Mouse (Mus musculus) forebrain, embryonic 14.5 days (tissue): ENCODE measurements around the gene Gm3448. TPM values are rescaled to one million over a fixed set of nuclear protein-coding genes. Genes with fewer than 3 reads are reported as not detected.
"Not testable (repeated sequence)": the region's sequence is repeated elsewhere in the genome, so short reads cannot be mapped to it uniquely, and the experiment has no call there.

Experiments used
- ATAC-seq: fragments of 200-750 bp; cut with Nextera tagmentation; 2 replicates; pipeline ENCODE4 v1.8.0; 2017; ENCODE audit warnings: mild to moderate bottlenecking, moderate library complexity
- DNase-seq: peaks from one replicate; pipeline ENCODE4 v3.0.0-alpha.2; 2015; ENCODE audit warnings: low spot score
- H3K27ac ChIP-seq: fragments of 300-500 bp; sonication (generic); 2 replicates; pipeline ENCODE4 v1.5.1; 2014; ENCODE audit warnings: low read depth, mild to moderate bottlenecking, control low read depth, low read length, moderate library complexity
- H3K27me3 ChIP-seq: fragments of 300-500 bp; sonication (generic); replicated peaks from 2 replicates; pipeline ENCODE4 v1.6.1; 2014; ENCODE audit warnings: low read length, control low read depth, mixed read lengths; ENCODE audit not compliant: control insufficient read depth, insufficient read depth
- H3K36me3 ChIP-seq: fragments of 300-500 bp; sonication (generic); 2 replicates; pipeline ENCODE4 v1.6.1; 2014; ENCODE audit warnings: low read length, control low read depth; ENCODE audit not compliant: control insufficient read depth, insufficient read depth
- H3K4me1 ChIP-seq: fragments of 300-500 bp; sonication (generic); 2 replicates; pipeline ENCODE4 v1.6.1; 2014; ENCODE audit warnings: antibody characterized with exemption, low read length, control low read depth; ENCODE audit not compliant: control insufficient read depth, insufficient read depth
- H3K4me2 ChIP-seq: fragments of 300-500 bp; sonication (generic); 2 replicates; pipeline ENCODE4 v1.6.1; 2014; ENCODE audit warnings: mild to moderate bottlenecking, control low read depth, low read length
- H3K4me3 ChIP-seq: fragments of 300-500 bp; sonication (generic); 2 replicates; pipeline ENCODE4 v1.5.1; 2014; ENCODE audit warnings: low read depth, low read length, control low read depth
- H3K9ac ChIP-seq: fragments of 300-500 bp; sonication (generic); 2 replicates; pipeline ENCODE4 v1.6.1; 2014; ENCODE audit warnings: mild to moderate bottlenecking, low read length, control low read depth, moderate library complexity
- H3K9me3 ChIP-seq: fragments of 300-500 bp; sonication (generic); replicated peaks from 2 replicates; pipeline ENCODE4 v1.6.1; 2016; ENCODE audit warnings: low read length, control low read depth, mixed read lengths; ENCODE audit not compliant: control insufficient read depth
- WGBS: fragments of 180-500 bp; shearing (Covaris S2); extraction: QIAGEN DNeasy Blood & Tissue Kit; methylation state at CpG from one replicate; pipeline ENCODE4 v1.1.7; 2014; 5-methylcytosine and 5-hydroxymethylcytosine counted together
- polyA plus RNA-seq: library from polyadenylated mRNA; unstranded; fragments of >200 nt; fragmentation: Nextera tagmentation; extraction: Ambion mirVana; gene quantifications from 2 replicates; pipeline ENCODE4 v1.2.1, GENCODE M21; 2014

Gm3448 gene
- 2.8 and 4.2 TPM in 2 replicates for polyA plus RNA-seq

GRCm38 (mm10) chr17:15041175-15041729, at the start of gene Gm3448, which contains the start of the genes Ermard and Tcte3:
Gene Gm3448 (minus strand): TSS chr17:15041537.
Gene Ermard (plus strand): TSS chr17:15041208.
Gene Tcte3 (minus strand): TSS chr17:15041488.
- DNase-seq, H3K4me3 ChIP-seq, H3K9ac ChIP-seq, H3K9me3 ChIP-seq, H3K4me2 ChIP-seq, H3K36me3 ChIP-seq, H3K4me1 ChIP-seq, H3K27ac ChIP-seq, H3K27me3 ChIP-seq: not testable (repeated sequence)
- WGBS: 0% methylated on average over 8 of the region's 56 CpGs
- ATAC-seq: peak; percentile 98

DNA sequence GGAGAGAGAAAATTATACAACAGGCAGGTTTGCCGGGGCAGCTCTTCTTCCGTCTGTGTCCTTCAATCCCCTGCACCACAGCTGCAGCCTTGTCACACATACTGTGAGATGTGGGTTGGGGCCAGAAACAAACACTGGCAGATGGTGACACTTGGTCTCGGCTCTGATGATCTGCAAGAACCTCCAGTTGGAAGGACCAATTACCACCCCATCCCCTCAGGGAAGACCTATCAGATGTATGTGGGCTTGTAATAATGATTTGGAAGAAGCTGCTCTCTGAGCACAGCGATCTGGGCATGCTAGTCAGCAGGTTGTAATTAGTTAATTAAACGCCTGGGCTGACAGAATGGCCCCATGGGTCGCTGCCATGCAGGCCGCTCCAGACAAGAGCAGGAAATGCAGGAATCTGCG, 47.3 kb upstream of the Gm3448 start:
- no peak overlapping the region for H3K4me3 ChIP-seq
- no peaks in the 10 kb centered on the region for H3K27me3 ChIP-seq
- H3K9ac ChIP-seq: 0 out of 2 replicates have a peak overlapping the region, but pooled peaks have one; percentile 13
- 15% methylated on average over 8 of the region's 8 CpGs for WGBS
- DNase-seq: peak; percentile 78
- no peaks in the 10 kb centered on the region for H3K9me3 ChIP-seq
- 0 out of 2 replicates have a peak overlapping the region, but pooled peaks have one; percentile 16 for H3K4me2 ChIP-seq
- ATAC-seq: peak; percentile 82
- H3K36me3 ChIP-seq: no peaks in the 10 kb centered on the region
- H3K27ac ChIP-seq: peak overlapping the region; percentile 48; the same call in 1 of the 2 replicates
- H3K4me1 ChIP-seq: peaks cover 12% of the 10 kb centered on the region

DNA sequence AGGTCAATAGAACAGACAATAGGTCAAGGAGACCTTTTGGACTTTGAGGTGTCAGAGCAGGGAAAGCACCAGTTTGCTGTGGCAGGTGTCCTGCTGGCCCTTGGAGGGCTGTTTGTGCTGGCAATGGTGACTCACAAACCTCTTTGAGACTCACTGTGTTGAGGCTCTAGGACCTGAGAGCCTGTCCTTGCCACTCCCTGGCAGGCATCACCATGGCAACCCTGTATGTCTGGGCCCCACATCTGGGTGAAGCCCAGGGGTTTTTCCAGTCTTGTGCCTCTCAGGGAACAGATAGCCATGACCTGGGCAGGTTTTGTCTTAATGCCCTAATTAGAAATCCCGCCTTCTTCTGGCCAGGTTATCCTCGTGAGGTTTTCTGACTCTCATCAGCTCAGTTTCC, 46.8 kb upstream of the Gm3448 start:
- Histone ChIP-seq H3K4me3 (no peak overlapping the region), H3K4me2 (no peak overlapping the region), H3K36me3 (no peaks in the 10 kb centered on the region), H3K9me3 (no peaks in the 10 kb centered on the region), H3K27ac (peak overlapping the region; percentile 48; the same call in 1 of the 2 replicates), H3K9ac (0 out of 2 replicates have a peak overlapping the region, but pooled peaks have one; percentile 13), H3K4me1 (peaks cover 12% of the 10 kb centered on the region), H3K27me3 (no peaks in the 10 kb centered on the region)
- DNase-seq (peak; percentile 25), ATAC-seq (peak; percentile 54)
- WGBS: 23% methylated on average over 2 of the region's 2 CpGs

DNA sequence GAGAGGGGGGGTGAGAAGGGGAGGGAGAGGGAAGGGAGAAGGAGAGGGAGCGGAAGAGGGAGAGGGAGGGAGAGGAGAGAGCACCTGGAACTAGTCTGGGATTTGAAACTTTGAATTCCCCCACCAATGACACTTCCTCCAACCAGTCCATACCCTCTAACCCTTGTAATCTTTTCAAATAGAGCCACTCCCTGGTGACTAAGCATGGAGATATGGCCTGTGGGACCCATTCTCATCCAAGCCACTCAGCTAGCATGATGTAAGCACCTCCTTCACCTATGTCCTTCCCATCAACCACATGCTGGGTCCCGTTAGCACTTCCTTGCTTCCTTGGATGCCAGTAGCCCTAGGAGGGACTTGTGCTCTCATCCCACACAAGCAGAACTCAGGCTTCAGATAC, 43.7 kb upstream of the Gm3448 start:
- ATAC-seq (no peak), DNase-seq (no peak)
- Histone ChIP-seq H3K4me3 (no peak overlapping the region), H3K27ac (no peak overlapping the region), H3K9ac (no peak overlapping the region), H3K9me3 (no peaks in the 10 kb centered on the region), H3K36me3 (no peaks in the 10 kb centered on the region), H3K4me2 (no peak overlapping the region), H3K4me1 (peaks cover 12% of the 10 kb centered on the region), H3K27me3 (no peaks in the 10 kb centered on the region)
- 74% methylated on average over 2 of the region's 2 CpGs for WGBS

GRCm38 (mm10) chr17:15084226-15084848, 43.0 kb upstream of the Gm3448 start:
- 62% methylated on average over 13 of the region's 13 CpGs for WGBS
- no peak for DNase-seq
- 0 out of 2 replicates have a peak, but pooled peaks have one; percentile 19 for ATAC-seq
- Histone ChIP-seq H3K9ac (no peak overlapping the region), H3K4me2 (no peak overlapping the region), H3K36me3 (no peaks in the 10 kb centered on the region), H3K4me3 (no peak overlapping the region), H3K9me3 (no peaks in the 10 kb centered on the region), H3K4me1 (peaks cover 12% of the 10 kb centered on the region), H3K27me3 (no peaks in the 10 kb centered on the region), H3K27ac (no peak overlapping the region)

GRCm38 (mm10) chr17:15077536-15077935, 36.2 kb upstream of the Gm3448 start:
- 58% methylated on average over 2 of the region's 2 CpGs for WGBS
- H3K4me1 ChIP-seq: no peaks in the 10 kb centered on the region
- no peak overlapping the region for H3K4me2 ChIP-seq
- no peak overlapping the region for H3K27ac ChIP-seq
- H3K27me3 ChIP-seq: no peaks in the 10 kb centered on the region
- H3K9me3 ChIP-seq: no peaks in the 10 kb centered on the region
- H3K9ac ChIP-seq: no peak overlapping the region
- DNase-seq (peak; percentile 20), ATAC-seq (no peak)
- no peak overlapping the region for H3K4me3 ChIP-seq
- no peaks in the 10 kb centered on the region for H3K36me3 ChIP-seq

GRCm38 (mm10) chr17:15075033-15075432, 33.7 kb upstream of the Gm3448 start:
- DNase-seq (no peak), ATAC-seq (no peak)
- Histone ChIP-seq H3K4me1 (no peaks in the 10 kb centered on the region), H3K4me2 (no peak overlapping the region), H3K27me3 (no peaks in the 10 kb centered on the region), H3K36me3 (no peaks in the 10 kb centered on the region), H3K4me3 (no peak overlapping the region), H3K9me3 (no peaks in the 10 kb centered on the region), H3K9ac (no peak overlapping the region), H3K27ac (no peak overlapping the region)
- 90% methylated on average over 8 of the region's 8 CpGs for WGBS

- Histone ChIP-seq H3K27ac (no peak overlapping the region), H3K9ac (no peak overlapping the region), H3K27me3 (no peaks in the 10 kb centered on the region), H3K4me3 (no peak overlapping the region), H3K9me3 (no peaks in the 10 kb centered on the region), H3K36me3 (no peaks in the 10 kb centered on the region), H3K4me1 (no peaks in the 10 kb centered on the region), H3K4me2 (no peak overlapping the region)
- DNase-seq: no peak
- 96% methylated on average over 2 of the region's 2 CpGs for WGBS
- ATAC-seq: no peak
Measured at GRCm38 (mm10) chr17:15072211-15072610, 30.9 kb upstream of the Gm3448 start.

DNA sequence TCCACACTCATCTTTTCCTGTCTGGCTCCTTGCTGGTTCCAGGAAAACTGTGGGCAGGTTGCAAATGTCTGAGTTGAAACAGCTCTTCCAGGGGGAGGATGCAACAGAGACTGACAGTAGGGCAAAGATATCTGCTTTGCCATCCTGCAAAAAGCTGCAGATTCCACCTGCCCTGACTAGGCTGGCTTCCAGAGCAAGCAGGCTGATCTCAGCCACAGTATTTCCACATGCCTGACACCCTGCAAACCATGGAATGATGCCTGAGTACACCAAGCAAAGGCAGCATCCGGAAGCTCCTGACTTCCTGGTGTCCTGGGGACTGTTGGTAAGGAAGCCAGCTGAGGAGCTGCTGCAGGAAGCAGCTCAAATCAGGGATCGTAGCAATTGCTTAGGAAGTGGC, 27.8 kb upstream of the Gm3448 start:
- 80% methylated on average over 2 of the region's 2 CpGs for WGBS
- H3K9me3 ChIP-seq: no peaks in the 10 kb centered on the region
- DNase-seq: no peak
- H3K27ac ChIP-seq: no peak overlapping the region
- no peak overlapping the region for H3K9ac ChIP-seq
- H3K27me3 ChIP-seq: no peaks in the 10 kb centered on the region
- peaks cover 3% of the 10 kb centered on the region; the same call in 1 of the 2 replicates for H3K36me3 ChIP-seq
- no peak for ATAC-seq
- no peak overlapping the region for H3K4me3 ChIP-seq
- H3K4me1 ChIP-seq: peaks cover 10% of the 10 kb centered on the region
- no peak overlapping the region for H3K4me2 ChIP-seq
